Mouse (Mus musculus) natural killer cell, adult 2 months (primary cell): ENCODE data around the gene Angptl7.

Source experiments
- DNase-seq, 2 experiments: peaks; one replicate each; pipeline ENCODE4 v3.0.0; 2022; ENCODE audit warnings: low spot score in 2 of 2

Gene Angptl7

GRCm38 (mm10) chr4:148495874-148496689, 4.2 kb downstream of the Angptl7 start:
- DNase-seq = no peak

- DNase-seq = no peak
These were observed 5.1 kb downstream of the Angptl7 start for GRCm38 (mm10) chr4:148495160-148495559.

GRCm38 (mm10) chr4:148491448-148491847, 8.8 kb downstream of the Angptl7 start:
- no peak for DNase-seq

- no peak for DNase-seq
These were observed 9.8 kb downstream of the Angptl7 start for GRCm38 (mm10) chr4:148490502-148490901.

- DNase-seq = no peak
These were observed 12.4 kb downstream of the Angptl7 start for GRCm38 (mm10) chr4:148487841-148488240.

GRCm38 (mm10) chr4:148484511-148484910, 15.7 kb downstream of the Angptl7 start:
- DNase-seq = no peak

- DNase-seq = no peak
These were observed 18.6 kb downstream of the Angptl7 start for GRCm38 (mm10) chr4:148481557-148482168.

- DNase-seq = no peak
These were observed 20.0 kb downstream of the Angptl7 start for GRCm38 (mm10) chr4:148480245-148480644.

GRCm38 (mm10) chr4:148473496-148473895, 26.8 kb downstream of the Angptl7 start:
- no peak for DNase-seq

- DNase-seq = no peak
These were observed 27.7 kb downstream of the Angptl7 start for GRCm38 (mm10) chr4:148472436-148473174.

- DNase-seq = no peak
These were observed 28.9 kb downstream of the Angptl7 start for GRCm38 (mm10) chr4:148471363-148471806.

GRCm38 (mm10) chr4:148469487-148470252, 30.6 kb downstream of the Angptl7 start:
- no peak for DNase-seq

- no peak for DNase-seq
These were observed 31.9 kb downstream of the Angptl7 start for GRCm38 (mm10) chr4:148468396-148468795.

- no peak for DNase-seq
These were observed 33.7 kb downstream of the Angptl7 start for GRCm38 (mm10) chr4:148466511-148467079.

GRCm38 (mm10) chr4:148464869-148465268, 35.4 kb downstream of the Angptl7 start:
- no peak for DNase-seq

- DNase-seq = no peak
These were observed 36.0 kb downstream of the Angptl7 start for GRCm38 (mm10) chr4:148464301-148464700.

- DNase-seq = no peak
These were observed 36.9 kb downstream of the Angptl7 start for GRCm38 (mm10) chr4:148463208-148463960.

- DNase-seq = no peak
These were observed 37.5 kb downstream of the Angptl7 start for GRCm38 (mm10) chr4:148462717-148463116.

GRCm38 (mm10) chr4:148461772-148462171, 38.5 kb downstream of the Angptl7 start:
- DNase-seq = no peak

GRCm38 (mm10) chr4:148460656-148461284, 39.5 kb downstream of the Angptl7 start:
- no peak for DNase-seq
